Mouse (Mus musculus): ENCODE measurements around the gene Ankrd12.

The Ankrd12 gene

GRCm38 (mm10) chr17:65930158-65930826 lies 146.6 kb downstream of the Ankrd12 start:
- no peak for DNase-seq (ENCODE audit: low read depth)

GRCm38 (mm10) chr17:65929319-65929978 lies 147.4 kb downstream of the Ankrd12 start:
- DNase-seq (ENCODE audit: low read depth): no peak

- no peak for DNase-seq (ENCODE audit: low read depth)
These were observed 149.8 kb downstream of the Ankrd12 start for GRCm38 (mm10) chr17:65927077-65927476.

- DNase-seq (ENCODE audit: low read depth): no peak
These were observed 152.7 kb downstream of the Ankrd12 start for GRCm38 (mm10) chr17:65924218-65924617.

GRCm38 (mm10) chr17:65921975-65922374 lies 154.9 kb downstream of the Ankrd12 start:
- DNase-seq (ENCODE audit: low read depth): no peak

- DNase-seq (ENCODE audit: low read depth): no peak
These were observed 157.7 kb downstream of the Ankrd12 start for GRCm38 (mm10) chr17:65919235-65919634.

DNA sequence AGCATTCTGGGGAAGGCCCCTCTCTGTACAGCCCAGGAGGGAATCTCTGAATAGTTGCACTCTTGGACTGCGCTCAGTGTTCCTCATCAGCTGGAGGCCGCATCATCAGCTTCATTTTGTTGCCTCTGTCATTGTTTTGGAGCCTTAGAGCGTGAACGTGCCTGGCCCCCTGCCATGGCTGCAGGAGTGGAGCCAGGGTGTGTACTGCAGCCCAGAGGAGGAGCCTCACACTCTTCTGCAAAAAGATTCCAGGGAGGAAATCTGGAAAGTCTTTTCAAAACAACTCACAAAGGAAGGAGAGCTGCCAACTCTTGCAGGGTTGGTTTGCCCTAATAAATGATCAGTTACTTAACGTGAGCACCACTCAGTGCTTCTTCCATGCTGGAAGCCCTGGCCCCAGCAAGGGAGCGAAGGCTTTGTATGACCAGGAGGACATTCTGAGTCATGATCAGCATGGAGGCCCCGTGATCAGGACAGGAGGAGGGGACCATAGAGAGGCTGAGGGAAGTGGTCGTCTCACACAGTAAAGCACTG lies 160.7 kb downstream of the Ankrd12 start:
- no peak for DNase-seq (ENCODE audit: low read depth)

Data from 416B (cell line).